Mouse (Mus musculus) ES-E14 (cell line): ENCODE results near the gene Fam208b.

Source experiments
- CHD2 ChIP-seq: IDR thresholded peaks from 2 replicates; pipeline ENCODE4 v1.6.1; 2014; ENCODE audit warnings: mild to moderate bottlenecking, low read depth, low read length, inconsistent platforms
- HCFC1 ChIP-seq: IDR thresholded peaks from 2 replicates; pipeline ENCODE4 v1.6.1; 2012; ENCODE audit warnings: low read length, inconsistent platforms, borderline replicate concordance; ENCODE audit not compliant: insufficient read depth
- ZC3H11A ChIP-seq: IDR thresholded peaks from 2 replicates; pipeline ENCODE4 v1.6.1; 2012; ENCODE audit warnings: low read depth, mild to moderate bottlenecking, inconsistent platforms, low read length, borderline replicate concordance

- TF ChIP-seq CHD2: no peak
- no peak for TF ChIP-seq HCFC1
- no peak for TF ChIP-seq ZC3H11A
These were observed 84.6 kb downstream of the Fam208b start for GRCm38 (mm10) chr13:3526328-3526727.
